Mouse (Mus musculus): ENCODE data around the gene Klc1. TPM values are rescaled to one million over a fixed set of nuclear protein-coding genes. Genes with fewer than 3 reads are reported as not detected.

The Klc1 gene
- polyA plus RNA-seq, 1 experiment from 2014 or later, result 95.2 TPM

DNA sequence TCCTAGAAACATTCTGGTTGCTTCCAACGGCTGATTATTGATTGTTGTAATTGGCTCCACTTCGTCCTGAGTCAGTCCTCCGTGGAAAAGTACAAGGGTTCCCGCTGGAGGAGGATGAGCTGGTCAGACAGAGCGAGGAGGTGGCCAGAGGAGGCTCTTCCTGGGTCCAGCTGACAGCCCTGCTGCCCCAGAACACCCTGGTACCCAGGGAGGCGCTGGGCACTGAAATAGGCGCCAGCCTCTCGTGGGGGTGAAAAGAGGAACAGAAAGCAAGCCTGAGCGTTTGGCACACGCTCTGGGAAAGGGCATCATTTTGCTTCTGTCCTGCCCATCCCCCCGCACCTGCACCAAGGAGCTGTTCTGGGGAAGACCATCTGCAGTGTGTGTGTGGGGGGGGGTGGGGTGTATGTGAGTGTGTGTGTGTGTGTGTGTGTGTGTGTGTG lies 14.6 kb upstream of the Klc1 start:
- no peaks in the 10 kb centered on the region for H3K27me3 ChIP-seq (replicated peaks)
- WGBS, result 73% methylated on average over 11 of the region's 11 CpGs
- no peaks in the 10 kb centered on the region for H3K9me3 ChIP-seq
- H3K36me3 ChIP-seq, result no peaks in the 10 kb centered on the region
- no peak overlapping the region for H3K4me2 ChIP-seq
- peaks cover 41% of the 10 kb centered on the region for H3K4me1 ChIP-seq
- ATAC-seq (ENCODE audit: extremely low read depth, insufficient number of reproducible peaks, low FRiP score, low TSS enrichment), result no peak
- H3K4me3 ChIP-seq, result no peak overlapping the region
- H3K27ac ChIP-seq (replicated peaks), result 0 out of 2 replicates have a peak overlapping the region, but pooled peaks have one; percentile 10
- no peak overlapping the region for H3K9ac ChIP-seq

DNA sequence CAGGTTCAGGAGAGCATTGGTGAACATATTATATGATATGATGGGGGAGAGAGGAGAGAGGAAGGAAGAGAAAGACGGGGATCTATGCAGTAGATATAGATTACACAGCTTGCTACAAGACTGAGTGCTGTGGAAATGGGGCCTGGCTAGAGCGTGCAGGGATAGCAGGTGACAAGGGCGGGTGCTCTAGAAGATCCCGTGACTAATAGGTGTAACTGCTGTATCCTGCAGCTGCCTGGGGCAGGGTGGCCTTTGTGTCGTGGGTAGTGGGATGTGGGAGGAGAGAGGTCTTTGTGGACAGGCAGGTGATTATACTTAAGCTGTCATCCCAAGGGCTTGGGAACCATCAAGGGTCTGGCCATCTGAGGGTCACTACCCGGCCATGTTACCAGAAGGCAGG lies 13.4 kb upstream of the Klc1 start:
- Histone ChIP-seq H3K27me3 (replicated peaks) (no peaks in the 10 kb centered on the region), H3K9ac (no peak overlapping the region), H3K4me2 (no peak overlapping the region), H3K4me3 (no peak overlapping the region), H3K9me3 (no peaks in the 10 kb centered on the region), H3K27ac (replicated peaks) (peak overlapping the region; percentile 90), H3K4me1 (peaks cover 46% of the 10 kb centered on the region), H3K36me3 (no peaks in the 10 kb centered on the region)
- no peak for ATAC-seq (ENCODE audit: extremely low read depth, insufficient number of reproducible peaks, low FRiP score, low TSS enrichment)
- WGBS, result 79% methylated on average over 6 of the region's 6 CpGs

DNA sequence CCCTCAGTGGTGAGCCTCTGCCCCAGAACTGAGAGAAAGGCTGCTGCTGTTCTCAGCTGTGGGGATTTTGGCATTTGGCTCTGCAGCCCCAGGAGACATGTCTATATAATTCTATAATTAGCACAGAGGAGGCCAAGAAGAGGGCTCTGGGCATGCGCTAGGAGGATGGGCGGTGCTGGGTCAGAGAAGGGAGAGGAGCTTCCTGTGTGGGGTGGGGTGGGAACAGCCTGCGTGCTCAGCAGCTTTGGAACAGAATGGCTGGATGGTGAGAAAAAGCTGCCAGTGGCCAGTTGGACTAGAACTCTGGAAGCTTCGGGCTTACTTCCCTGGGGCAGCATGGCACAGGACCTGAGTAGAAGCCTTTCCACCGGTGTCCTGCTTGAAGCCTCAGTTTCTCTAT lies 12.6 kb upstream of the Klc1 start:
- Histone ChIP-seq H3K4me1 (peaks cover 48% of the 10 kb centered on the region), H3K9me3 (no peaks in the 10 kb centered on the region), H3K27me3 (replicated peaks) (no peaks in the 10 kb centered on the region), H3K4me3 (no peak overlapping the region), H3K36me3 (no peaks in the 10 kb centered on the region), H3K27ac (replicated peaks) (peak overlapping the region; percentile 90), H3K4me2 (peak overlapping the region; percentile 50), H3K9ac (peak overlapping the region; percentile 69)
- ATAC-seq (ENCODE audit: extremely low read depth, insufficient number of reproducible peaks, low FRiP score, low TSS enrichment), result peak; percentile 64; the same call in 1 of the 2 replicates
- 30% methylated on average over 5 of the region's 5 CpGs for WGBS

DNA sequence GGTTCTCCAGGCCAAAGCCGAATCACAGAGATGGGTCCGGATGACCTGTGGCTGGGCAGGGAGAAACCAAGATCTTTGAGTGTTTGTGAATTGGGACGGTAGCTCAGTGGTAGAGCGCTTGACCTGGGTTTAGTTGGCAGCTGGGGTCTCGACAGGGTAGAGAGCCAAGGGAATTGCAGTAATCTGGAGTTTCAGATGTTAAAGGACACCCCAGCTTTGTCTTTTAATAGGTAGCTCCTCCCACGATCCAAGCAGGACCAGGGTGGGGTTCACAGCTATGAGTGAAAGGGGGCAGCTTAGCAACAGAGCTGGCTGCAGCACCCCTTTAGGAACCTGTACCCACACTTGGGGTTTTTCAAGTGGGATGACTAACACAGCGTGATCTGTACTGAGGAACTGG lies 11.2 kb upstream of the Klc1 start:
- no peak for ATAC-seq (ENCODE audit: extremely low read depth, insufficient number of reproducible peaks, low FRiP score, low TSS enrichment)
- Histone ChIP-seq H3K27me3 (replicated peaks) (no peaks in the 10 kb centered on the region), H3K9ac (no peak overlapping the region), H3K9me3 (no peaks in the 10 kb centered on the region), H3K36me3 (no peaks in the 10 kb centered on the region), H3K4me1 (peaks cover 42% of the 10 kb centered on the region), H3K27ac (replicated peaks) (no peak overlapping the region), H3K4me2 (no peak overlapping the region), H3K4me3 (no peak overlapping the region)
- WGBS, result 74% methylated on average over 7 of the region's 7 CpGs

DNA sequence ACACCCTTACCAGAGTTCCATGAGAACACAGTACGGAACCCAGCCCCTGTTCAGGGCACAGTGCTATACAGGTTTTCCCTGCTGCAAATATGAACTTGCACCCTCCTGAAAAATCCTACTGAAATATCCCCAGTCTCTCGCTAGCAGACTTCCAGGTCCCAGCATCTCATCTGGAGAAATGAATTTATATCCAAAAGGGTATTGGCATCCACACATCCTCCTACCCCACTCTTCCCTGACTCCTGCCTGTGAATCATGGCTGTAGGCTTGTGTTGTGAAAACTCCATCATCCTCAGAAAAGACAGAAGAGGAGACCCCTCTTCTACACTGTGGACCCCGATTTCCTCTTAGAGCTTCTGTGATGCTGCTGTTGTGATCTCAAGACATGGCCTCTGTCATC lies 7.9 kb upstream of the Klc1 start:
- no peak for ATAC-seq (ENCODE audit: extremely low read depth, insufficient number of reproducible peaks, low FRiP score, low TSS enrichment)
- H3K27ac ChIP-seq (replicated peaks), result no peak overlapping the region
- no peaks in the 10 kb centered on the region for H3K36me3 ChIP-seq
- H3K9ac ChIP-seq, result no peak overlapping the region
- WGBS, result 81% methylated on average over 3 of the region's 3 CpGs
- peak overlapping the region; percentile 36 for H3K4me2 ChIP-seq
- H3K9me3 ChIP-seq, result no peaks in the 10 kb centered on the region
- H3K4me3 ChIP-seq, result no peak overlapping the region
- no peaks in the 10 kb centered on the region for H3K27me3 ChIP-seq (replicated peaks)
- H3K4me1 ChIP-seq, result peaks cover 28% of the 10 kb centered on the region

DNA sequence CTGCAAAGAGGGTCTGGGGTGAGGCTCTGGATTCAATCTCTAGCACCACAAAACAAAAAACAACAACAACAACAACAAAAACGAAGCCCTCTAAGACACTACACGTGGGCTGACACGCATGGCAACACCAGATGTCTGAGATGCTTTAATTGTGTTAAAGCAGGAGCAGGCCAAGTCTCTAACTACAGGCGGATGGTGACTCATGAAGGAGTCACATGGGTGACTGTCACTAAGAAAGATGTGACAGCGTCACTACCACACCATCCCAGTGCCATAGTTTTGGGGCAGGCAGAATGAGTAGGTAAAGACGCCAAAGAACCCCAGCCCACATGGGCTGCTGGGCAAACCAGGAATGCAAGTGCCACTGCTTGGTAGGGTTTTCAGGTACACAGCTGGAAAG lies 6.2 kb upstream of the Klc1 start:
- H3K9ac ChIP-seq, result no peak overlapping the region
- no peak overlapping the region for H3K4me2 ChIP-seq
- no peaks in the 10 kb centered on the region for H3K36me3 ChIP-seq
- no peak for ATAC-seq (ENCODE audit: extremely low read depth, insufficient number of reproducible peaks, low FRiP score, low TSS enrichment)
- H3K9me3 ChIP-seq, result no peaks in the 10 kb centered on the region
- no peaks in the 10 kb centered on the region for H3K27me3 ChIP-seq (replicated peaks)
- peaks cover 22% of the 10 kb centered on the region for H3K4me1 ChIP-seq
- no peak overlapping the region for H3K27ac ChIP-seq (replicated peaks)
- H3K4me3 ChIP-seq, result no peak overlapping the region
- 84% methylated on average over 6 of the region's 6 CpGs for WGBS

DNA sequence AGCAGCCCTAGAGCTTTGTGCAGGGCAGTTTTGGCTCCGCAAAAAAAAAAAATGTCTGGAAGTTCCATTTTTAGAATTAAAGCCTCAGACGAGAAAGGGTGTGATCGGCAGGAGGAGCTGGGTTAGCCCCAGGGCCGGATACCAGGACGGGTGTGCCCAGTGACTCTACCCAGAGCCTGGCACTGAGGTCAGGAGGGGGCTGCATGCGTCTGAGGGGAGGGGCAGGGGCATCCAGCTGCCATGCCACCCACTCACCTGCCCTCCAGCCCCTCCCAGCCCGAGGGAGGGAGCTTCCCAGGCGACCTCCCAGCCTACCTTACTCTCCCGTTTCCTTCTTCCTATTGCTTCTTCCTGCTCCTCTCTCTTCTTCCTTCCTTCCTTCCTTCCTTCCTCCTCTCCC lies 5.3 kb upstream of the Klc1 start:
- Histone ChIP-seq H3K9ac (peak overlapping the region; percentile 40; the same call in 1 of the 2 replicates), H3K36me3 (no peaks in the 10 kb centered on the region), H3K9me3 (no peaks in the 10 kb centered on the region), H3K4me3 (no peak overlapping the region), H3K27me3 (replicated peaks) (no peaks in the 10 kb centered on the region), H3K4me1 (peaks cover 30% of the 10 kb centered on the region), H3K4me2 (peak overlapping the region; percentile 34), H3K27ac (replicated peaks) (peak overlapping the region; percentile 15; the same call in 1 of the 2 replicates)
- 44% methylated on average over 9 of the region's 9 CpGs for WGBS
- no peak for ATAC-seq (ENCODE audit: extremely low read depth, insufficient number of reproducible peaks, low FRiP score, low TSS enrichment)

DNA sequence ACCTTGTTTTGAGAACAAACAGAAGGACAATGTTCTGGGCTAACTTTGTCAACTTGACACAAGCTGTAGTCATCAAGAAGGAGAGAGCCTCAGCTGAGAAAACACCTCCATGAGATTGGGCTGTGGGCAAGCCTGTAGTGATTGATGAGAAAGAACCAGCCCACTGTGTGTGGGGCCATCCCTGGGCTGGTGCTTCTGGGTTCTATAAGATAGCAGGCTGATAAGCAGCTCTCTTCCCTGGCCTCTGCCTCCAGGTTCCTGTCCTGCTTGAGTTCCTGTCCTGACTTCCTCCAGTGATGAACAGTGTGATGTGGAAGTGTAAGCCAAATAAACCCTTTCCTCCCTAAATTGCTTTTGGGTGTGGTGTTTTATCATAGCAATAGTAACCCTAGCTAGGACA lies 3.9 kb upstream of the Klc1 start:
- no peaks in the 10 kb centered on the region for H3K9me3 ChIP-seq

DNA sequence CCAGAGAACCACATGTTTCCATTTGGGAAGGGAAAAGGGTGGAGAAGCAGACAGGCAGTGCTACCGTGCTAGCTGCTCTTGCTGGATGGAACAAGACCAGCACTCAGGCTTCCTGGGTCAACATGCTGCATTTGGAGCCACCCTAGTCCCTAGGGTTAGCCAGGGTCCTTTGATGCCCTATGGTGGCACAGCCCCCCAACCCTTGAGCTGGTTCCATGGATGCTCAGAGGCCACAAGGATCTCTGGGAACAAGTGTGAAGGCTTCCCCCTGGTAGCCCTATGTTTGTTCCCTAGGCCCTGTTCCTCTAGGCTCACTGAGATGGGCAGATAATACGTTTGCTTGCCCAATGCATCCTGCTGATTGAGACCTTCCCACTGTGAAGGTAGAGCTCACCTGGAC lies 3.4 kb upstream of the Klc1 start:
- Histone ChIP-seq H3K4me2 (no peak overlapping the region), H3K9me3 (no peaks in the 10 kb centered on the region), H3K36me3 (no peaks in the 10 kb centered on the region), H3K27ac (replicated peaks) (no peak overlapping the region), H3K4me1 (peaks cover 33% of the 10 kb centered on the region), H3K4me3 (no peak overlapping the region), H3K9ac (no peak overlapping the region), H3K27me3 (replicated peaks) (no peaks in the 10 kb centered on the region)
- 51% methylated on average over 2 of the region's 2 CpGs for WGBS
- ATAC-seq (ENCODE audit: extremely low read depth, insufficient number of reproducible peaks, low FRiP score, low TSS enrichment), result no peak

More for the DNA sequence above, 3.9 kb upstream of the Klc1 start:
- Histone ChIP-seq H3K4me2 (no peak overlapping the region), H3K9ac (no peak overlapping the region), H3K4me1 (peaks cover 33% of the 10 kb centered on the region), H3K4me3 (no peak overlapping the region), H3K36me3 (no peaks in the 10 kb centered on the region), H3K27me3 (replicated peaks) (no peaks in the 10 kb centered on the region), H3K27ac (replicated peaks) (no peak overlapping the region)
- no peak for ATAC-seq (ENCODE audit: extremely low read depth, insufficient number of reproducible peaks, low FRiP score, low TSS enrichment)

DNA sequence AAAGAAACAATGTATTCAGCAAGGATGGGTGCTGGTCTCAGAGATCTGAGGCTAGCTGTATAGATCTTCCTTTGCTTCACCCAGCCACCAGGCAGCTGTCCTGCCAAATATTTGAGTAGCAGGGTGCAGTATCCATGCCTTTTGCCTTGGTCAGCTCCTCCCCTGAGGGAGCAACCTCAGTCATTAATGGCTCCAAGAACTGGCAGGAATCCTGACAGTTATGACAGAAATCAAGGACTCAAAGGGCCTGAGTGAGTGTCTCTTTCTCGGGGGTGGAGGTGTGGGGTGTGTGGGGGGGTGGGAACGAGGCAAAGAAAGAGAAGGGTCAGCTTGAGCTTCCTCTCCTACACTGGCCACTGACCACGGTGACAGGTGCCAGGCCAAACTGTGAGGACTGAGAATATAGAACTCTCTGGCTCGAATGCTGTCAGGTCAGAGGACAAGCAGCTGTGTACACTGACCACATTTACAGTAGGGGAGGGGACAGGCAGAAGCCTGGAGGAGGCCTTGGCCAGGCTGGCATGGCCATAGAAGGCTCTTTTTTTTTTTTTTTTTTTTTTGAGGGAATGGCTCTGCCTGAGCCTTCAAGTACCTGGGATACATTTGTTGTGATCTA lies 2.5 kb upstream of the Klc1 start:
- Histone ChIP-seq H3K4me2 (no peak overlapping the region), H3K27me3 (replicated peaks) (no peaks in the 10 kb centered on the region), H3K36me3 (no peaks in the 10 kb centered on the region), H3K4me3 (no peak overlapping the region), H3K4me1 (peaks cover 37% of the 10 kb centered on the region), H3K9ac (no peak overlapping the region), H3K27ac (replicated peaks) (no peak overlapping the region), H3K9me3 (no peaks in the 10 kb centered on the region)
- WGBS, result 52% methylated on average over 4 of the region's 4 CpGs
- ATAC-seq (ENCODE audit: extremely low read depth, insufficient number of reproducible peaks, low FRiP score, low TSS enrichment), result no peak

DNA sequence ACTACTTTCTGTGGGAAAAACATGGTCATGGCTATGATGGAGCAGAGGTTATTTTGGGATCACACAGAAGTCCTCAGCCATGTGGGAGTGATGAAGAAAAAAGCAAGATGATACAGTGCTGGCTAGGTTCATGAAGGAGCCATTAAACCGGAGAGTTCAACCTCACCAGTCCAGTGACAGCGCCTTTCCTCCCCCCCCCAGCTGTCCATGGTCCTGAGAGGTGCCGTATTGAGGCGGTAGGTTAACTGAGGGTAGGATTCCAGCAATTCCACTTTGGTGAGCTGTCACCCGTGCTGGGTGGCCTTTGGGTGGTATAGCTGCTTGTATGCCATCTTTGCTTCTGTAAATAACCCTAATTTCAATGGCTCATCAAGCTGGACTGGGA lies 2.0 kb upstream of the Klc1 start:
- H3K4me1 ChIP-seq, result peaks cover 42% of the 10 kb centered on the region
- no peak overlapping the region for H3K4me2 ChIP-seq
- no peaks in the 10 kb centered on the region for H3K27me3 ChIP-seq (replicated peaks)
- no peak overlapping the region for H3K27ac ChIP-seq (replicated peaks)
- H3K36me3 ChIP-seq, result no peaks in the 10 kb centered on the region
- no peak overlapping the region for H3K4me3 ChIP-seq
- WGBS, result 15% methylated on average over 5 of the region's 5 CpGs
- ATAC-seq (ENCODE audit: extremely low read depth, insufficient number of reproducible peaks, low FRiP score, low TSS enrichment), result no peak
- H3K9me3 ChIP-seq, result no peaks in the 10 kb centered on the region
- no peak overlapping the region for H3K9ac ChIP-seq

DNA sequence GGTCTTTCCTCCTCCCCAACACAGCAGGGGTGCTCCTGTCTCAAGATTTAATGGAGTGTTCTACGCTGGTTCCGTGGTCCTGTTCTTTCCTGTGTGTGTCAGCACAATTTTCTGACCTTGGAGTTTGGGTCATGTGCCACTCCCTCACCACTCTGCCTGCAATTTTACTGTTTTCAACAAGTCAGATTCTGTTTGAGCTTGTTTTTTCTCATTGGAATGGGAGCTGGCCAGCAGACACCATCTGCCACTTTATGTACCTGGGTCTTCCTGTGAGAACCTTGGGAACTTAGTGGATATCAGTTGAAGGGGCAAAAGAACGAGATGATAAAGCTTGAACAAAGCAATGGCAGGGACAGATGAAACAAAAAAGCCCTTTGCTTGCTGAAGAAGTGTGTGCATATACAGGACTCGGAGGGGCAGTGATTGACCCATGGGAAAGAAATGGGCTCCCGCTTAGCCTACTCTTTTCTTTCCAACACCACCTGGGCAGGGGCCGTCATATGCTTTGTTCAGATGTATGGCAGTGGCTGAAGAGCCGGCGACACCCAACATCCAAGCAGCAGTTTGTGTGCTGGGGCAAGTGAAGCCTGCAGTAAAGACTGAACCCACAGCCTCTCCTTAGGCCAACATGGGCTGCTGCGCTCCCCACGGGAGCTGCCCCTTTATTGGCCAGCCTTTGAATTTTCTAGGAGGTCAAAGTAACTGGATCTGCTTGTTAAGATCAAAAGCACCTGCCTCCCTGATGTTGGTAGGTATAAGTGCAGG lies 906 bp upstream of the Klc1 start:
- H3K9ac ChIP-seq, result peak overlapping the region; percentile 99
- H3K27me3 ChIP-seq (replicated peaks), result no peaks in the 10 kb centered on the region
- no peaks in the 10 kb centered on the region for H3K9me3 ChIP-seq
- H3K4me3 ChIP-seq, result peak overlapping the region; percentile 98
- H3K4me1 ChIP-seq, result peaks cover 51% of the 10 kb centered on the region
- 54% methylated on average over 10 of the region's 10 CpGs for WGBS
- H3K27ac ChIP-seq (replicated peaks), result peak overlapping the region; percentile 94
- no peak for ATAC-seq (ENCODE audit: extremely low read depth, insufficient number of reproducible peaks, low FRiP score, low TSS enrichment)
- H3K4me2 ChIP-seq, result peak overlapping the region; percentile 99
- H3K36me3 ChIP-seq, result peaks cover 5% of the 10 kb centered on the region

Data from heart, embryonic 13.5 days (tissue).